Mouse (Mus musculus) megakaryocyte, embryonic 14.5 days (primary cell): ENCODE results near the gene Map3k20. TPM values are rescaled to one million over a fixed set of nuclear protein-coding genes. Genes with fewer than 3 reads are reported as not detected.

Experiments
- H3K27me3 ChIP-seq: replicated peaks from 2 replicates; pipeline ENCODE3; 2012; ENCODE audit warnings: inconsistent platforms
- H3K36me3 ChIP-seq: replicated peaks from 2 replicates; pipeline ENCODE3; 2012; ENCODE audit warnings: low read length, inconsistent platforms, mixed read lengths
- H3K4me1 ChIP-seq: 2 replicates; pipeline ENCODE4 v1.6.1; 2012; ENCODE audit warnings: inconsistent platforms
- H3K4me3 ChIP-seq: replicated peaks from 2 replicates; pipeline ENCODE3; 2012; ENCODE audit warnings: moderate library complexity, mild to moderate bottlenecking, inconsistent platforms
- H3K9me3 ChIP-seq: 2 replicates; pipeline ENCODE4 v1.6.1; 2012; ENCODE audit warnings: inconsistent platforms
- FLI1 ChIP-seq: IDR thresholded peaks from 2 replicates; pipeline ENCODE4 v1.6.1; 2012; ENCODE audit warnings: low read length, inconsistent platforms, mixed read lengths
- GATA1 ChIP-seq: IDR thresholded peaks from 3 replicates; pipeline ENCODE4 v1.6.1; 2012; ENCODE audit warnings: mixed read lengths, low read length, inconsistent platforms, borderline replicate concordance
- polyA plus RNA-seq: library from polyadenylated mRNA; stranded (reverse); fragments of >175 nt; gene quantifications from 2 replicates; pipeline ENCODE4 v1.2.3, GENCODE M21; 2012; ENCODE audit warnings: low replicate concordance; ENCODE audit not compliant: insufficient read depth

Map3k20 gene
- polyA plus RNA-seq, 1 experiment: 2.8 TPM

DNA sequence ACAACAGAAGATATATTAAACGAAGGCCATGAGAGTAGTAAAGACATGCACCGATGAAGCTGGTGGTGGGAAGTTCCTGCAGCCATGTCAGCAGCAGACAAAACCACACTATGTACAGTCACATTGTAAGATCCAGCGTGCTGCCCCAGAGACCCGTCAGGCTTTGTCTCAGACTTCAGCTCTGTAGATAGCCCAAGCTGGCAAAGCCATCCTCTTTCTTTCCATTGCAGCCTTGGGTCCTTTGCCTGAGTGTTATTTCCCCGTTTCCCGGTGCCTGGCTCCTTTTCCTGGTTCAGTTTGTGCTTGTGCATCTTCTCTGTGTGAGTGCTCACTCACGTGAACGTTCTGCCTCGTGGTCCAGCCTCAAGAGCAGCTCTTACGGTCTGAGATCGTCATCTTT, 39.1 kb upstream of the Map3k20 start:
- peaks cover 20% of the 10 kb centered on the region for H3K27me3 ChIP-seq
- H3K36me3 ChIP-seq: no peaks in the 10 kb centered on the region
- H3K9me3 ChIP-seq: peaks cover 8% of the 10 kb centered on the region; the same call in 1 of the 2 replicates
- TF ChIP-seq FLI1 (no peak), GATA1 (no peak)
- H3K4me1 ChIP-seq: no peaks in the 10 kb centered on the region
- H3K4me3 ChIP-seq: no peak overlapping the region

DNA sequence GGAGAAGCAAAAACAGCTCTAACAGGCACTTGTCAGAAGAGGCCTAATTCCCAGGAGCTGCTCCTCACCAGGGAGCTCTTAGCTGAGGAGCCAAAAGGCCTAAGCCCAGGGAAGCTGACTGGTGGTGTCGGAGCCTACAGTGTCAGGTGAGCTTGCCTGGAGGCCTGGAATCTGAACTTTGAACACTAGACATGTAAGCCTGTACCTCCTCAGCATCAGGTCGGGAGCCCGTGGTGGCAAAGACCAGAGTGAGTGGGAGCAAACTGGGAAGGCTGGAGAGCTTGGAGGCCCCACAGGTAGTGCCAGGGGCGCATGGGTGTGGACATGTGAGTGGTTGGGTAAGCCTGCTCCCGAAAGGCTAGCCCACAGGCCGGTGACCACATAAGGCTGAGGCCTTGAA, 37.6 kb upstream of the Map3k20 start:
- Histone ChIP-seq H3K27me3 (peaks cover 17% of the 10 kb centered on the region), H3K4me3 (no peak overlapping the region), H3K9me3 (peaks cover 8% of the 10 kb centered on the region; the same call in 1 of the 2 replicates), H3K4me1 (no peaks in the 10 kb centered on the region), H3K36me3 (no peaks in the 10 kb centered on the region)
- TF ChIP-seq GATA1: no peak
- no peak for TF ChIP-seq FLI1

DNA sequence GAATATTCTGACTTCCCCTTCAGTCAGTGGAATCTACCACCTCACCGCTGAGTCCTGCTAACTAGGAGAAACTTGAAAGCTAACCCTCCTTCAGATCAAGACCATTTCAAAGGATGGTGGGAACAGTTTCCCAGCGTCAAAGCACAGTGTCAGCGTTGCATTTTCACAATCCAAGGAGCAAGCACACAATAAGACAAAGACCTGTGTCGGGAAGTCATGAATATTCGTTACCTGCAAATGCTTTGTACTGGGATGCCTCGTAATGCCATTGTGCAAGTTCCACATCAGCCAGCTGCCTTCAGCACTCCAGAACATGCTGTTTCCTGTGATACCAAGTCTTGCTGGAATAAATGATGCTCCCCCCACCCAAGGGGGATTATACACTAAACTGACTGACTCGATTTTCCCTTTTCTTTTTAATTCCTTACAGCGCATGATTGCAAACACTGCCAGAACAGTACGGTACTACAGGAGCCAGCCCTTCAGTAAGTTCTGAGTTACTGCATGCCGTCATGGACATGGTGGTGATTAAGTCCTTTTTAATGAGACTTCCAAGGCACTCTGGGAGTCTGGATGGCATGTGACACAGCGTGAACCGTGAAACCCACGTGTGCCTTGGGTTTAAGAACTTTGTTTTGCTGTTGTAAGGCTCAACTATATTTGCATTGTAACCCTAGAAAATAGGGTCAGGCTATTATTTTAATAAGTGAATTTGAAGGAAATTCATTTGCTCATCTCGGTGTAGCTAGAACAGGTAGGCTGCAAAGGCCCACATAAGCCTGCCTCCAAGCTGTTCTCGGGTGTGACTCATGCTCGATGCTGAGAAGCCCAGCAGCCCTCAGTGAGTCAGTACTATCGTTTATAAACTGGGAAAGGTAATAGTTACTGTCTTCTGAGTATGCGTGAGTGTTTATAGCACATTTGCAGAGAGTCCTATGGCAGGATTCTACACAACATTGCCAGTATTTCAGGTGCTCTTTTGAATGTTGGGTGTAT, 32.6 kb upstream of the Map3k20 start:
- no peaks in the 10 kb centered on the region for H3K36me3 ChIP-seq
- H3K4me1 ChIP-seq: no peaks in the 10 kb centered on the region
- no peak overlapping the region for H3K4me3 ChIP-seq
- TF ChIP-seq FLI1: no peak
- no peak for TF ChIP-seq GATA1
- peaks cover 11% of the 10 kb centered on the region for H3K27me3 ChIP-seq
- peaks cover 7% of the 10 kb centered on the region; the same call in 1 of the 2 replicates for H3K9me3 ChIP-seq

DNA sequence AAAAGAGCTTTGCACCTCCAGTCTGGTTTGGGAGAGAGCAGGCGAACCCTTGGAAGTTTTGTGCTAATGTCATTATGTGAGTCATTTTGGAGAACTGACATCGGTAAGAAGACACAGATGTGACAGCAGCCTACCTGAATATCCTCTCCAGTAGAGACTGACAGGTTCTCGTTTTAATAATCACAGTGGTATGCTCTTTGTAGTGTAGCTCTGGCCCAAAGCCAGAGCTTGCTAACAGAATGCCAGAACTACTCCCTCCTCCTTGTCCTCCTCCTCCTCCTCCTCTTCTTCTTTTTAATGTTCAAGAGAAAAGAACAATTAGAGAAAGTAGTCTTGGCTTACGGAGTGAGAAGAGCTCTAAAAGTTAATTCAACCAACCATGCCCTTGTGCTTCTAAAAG, 31.6 kb upstream of the Map3k20 start:
- H3K4me3 ChIP-seq: no peak overlapping the region
- H3K36me3 ChIP-seq: no peaks in the 10 kb centered on the region
- no peak for TF ChIP-seq FLI1
- TF ChIP-seq GATA1: no peak
- H3K27me3 ChIP-seq: peaks cover 11% of the 10 kb centered on the region
- H3K4me1 ChIP-seq: no peaks in the 10 kb centered on the region
- 0 out of 2 replicates have a peak, but pooled peaks cover 3% of the 10 kb centered on the region for H3K9me3 ChIP-seq

DNA sequence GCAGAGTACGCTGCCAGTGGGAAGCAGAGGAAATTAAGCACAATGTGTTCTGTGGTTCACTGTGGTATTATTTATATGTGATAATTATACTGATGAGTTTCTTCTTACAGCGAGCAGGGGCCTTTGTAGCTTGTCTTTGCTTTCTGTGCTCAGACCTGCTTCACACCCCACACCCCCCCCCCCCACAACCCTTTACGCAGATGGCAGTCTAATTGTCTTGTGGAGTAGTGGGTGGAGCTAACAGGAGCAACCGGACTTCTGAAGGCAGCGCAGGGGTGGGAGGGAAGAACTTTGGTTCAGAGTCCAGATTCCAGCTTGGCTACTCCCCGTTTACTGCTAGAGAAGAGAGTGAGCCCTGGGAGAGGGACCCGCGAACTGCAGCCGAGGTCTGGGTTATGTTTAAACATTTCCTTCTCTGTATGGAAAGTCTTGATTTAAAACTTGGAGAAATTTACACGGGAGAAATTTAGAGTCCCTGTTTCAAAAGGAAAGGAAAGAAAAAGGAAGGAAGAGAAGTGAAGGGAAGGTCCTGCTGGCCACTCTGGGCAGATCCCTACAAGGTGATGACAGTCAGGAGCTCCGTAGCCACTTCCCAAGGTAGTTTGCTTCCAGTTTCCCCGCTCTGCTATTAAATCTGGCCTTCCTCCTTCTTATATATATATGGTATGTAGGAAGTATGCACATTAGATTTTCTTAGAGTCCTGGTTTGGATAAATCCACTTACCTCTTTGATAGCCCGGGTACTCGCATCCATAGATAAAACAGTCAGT, 30.4 kb upstream of the Map3k20 start:
- H3K36me3 ChIP-seq: no peaks in the 10 kb centered on the region
- H3K9me3 ChIP-seq: no peaks in the 10 kb centered on the region
- H3K4me3 ChIP-seq: no peak overlapping the region
- H3K4me1 ChIP-seq: no peaks in the 10 kb centered on the region
- H3K27me3 ChIP-seq: peaks cover 9% of the 10 kb centered on the region
- TF ChIP-seq FLI1: no peak
- no peak for TF ChIP-seq GATA1

DNA sequence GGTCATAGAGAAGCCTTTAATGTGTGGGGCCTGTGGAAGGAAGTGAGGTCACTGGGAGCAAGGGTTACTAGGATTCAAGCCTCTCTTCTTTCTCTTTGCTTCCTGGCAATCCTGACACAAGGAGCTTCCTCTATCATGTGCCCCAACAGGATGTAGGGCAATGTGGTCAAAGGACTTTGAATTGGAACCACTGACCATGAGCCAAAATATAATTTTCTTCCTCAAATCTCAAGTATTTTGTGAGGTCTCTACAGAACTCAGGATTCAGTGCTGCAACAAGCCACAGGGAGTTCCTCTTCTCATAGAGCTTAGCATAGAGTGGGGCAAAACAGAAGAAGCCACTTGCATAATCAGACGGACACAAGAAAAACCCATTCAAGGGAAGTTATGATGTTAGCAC, 24.7 kb upstream of the Map3k20 start:
- H3K9me3 ChIP-seq: peaks cover under 1% of the 10 kb centered on the region; the same call in 1 of the 2 replicates
- H3K36me3 ChIP-seq: no peaks in the 10 kb centered on the region
- H3K27me3 ChIP-seq: peaks cover 22% of the 10 kb centered on the region
- no peak for TF ChIP-seq FLI1
- TF ChIP-seq GATA1: no peak
- H3K4me3 ChIP-seq: no peak overlapping the region
- H3K4me1 ChIP-seq: peaks cover 8% of the 10 kb centered on the region

DNA sequence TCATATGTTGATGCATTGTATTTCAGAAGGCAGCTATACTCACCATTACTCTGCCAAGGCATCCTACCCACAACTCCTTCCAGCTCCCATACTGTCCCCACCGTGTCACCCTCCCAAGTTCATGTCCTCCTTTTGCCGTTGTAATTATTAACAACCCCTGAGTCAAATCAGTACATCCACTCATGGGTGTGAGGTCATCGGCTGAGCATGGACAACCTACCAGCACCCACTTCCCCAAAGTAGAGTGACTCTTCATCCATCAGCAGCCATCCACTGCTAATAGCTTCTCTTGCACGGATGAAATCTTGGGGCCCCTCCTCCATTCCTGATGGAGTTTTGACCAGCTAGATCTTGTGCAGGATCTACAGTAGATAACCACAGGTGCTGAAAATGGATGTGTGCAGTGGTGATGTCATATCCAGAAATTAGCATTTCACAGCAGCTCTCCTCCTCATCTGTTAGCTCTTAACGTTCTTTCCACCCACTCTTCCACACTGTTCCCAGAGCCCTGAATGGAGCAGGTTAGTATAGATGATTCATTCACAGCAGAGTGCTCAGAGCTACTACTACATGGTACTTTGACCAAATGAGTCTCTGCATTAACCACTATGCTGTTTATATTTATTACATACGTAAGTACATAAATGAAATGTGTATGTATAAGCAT, 22.5 kb upstream of the Map3k20 start:
- H3K27me3 ChIP-seq: peaks cover 20% of the 10 kb centered on the region
- H3K4me3 ChIP-seq: no peak overlapping the region
- no peak for TF ChIP-seq GATA1
- no peak for TF ChIP-seq FLI1
- H3K4me1 ChIP-seq: peaks cover 8% of the 10 kb centered on the region
- H3K9me3 ChIP-seq: peaks cover 10% of the 10 kb centered on the region
- H3K36me3 ChIP-seq: no peaks in the 10 kb centered on the region

DNA sequence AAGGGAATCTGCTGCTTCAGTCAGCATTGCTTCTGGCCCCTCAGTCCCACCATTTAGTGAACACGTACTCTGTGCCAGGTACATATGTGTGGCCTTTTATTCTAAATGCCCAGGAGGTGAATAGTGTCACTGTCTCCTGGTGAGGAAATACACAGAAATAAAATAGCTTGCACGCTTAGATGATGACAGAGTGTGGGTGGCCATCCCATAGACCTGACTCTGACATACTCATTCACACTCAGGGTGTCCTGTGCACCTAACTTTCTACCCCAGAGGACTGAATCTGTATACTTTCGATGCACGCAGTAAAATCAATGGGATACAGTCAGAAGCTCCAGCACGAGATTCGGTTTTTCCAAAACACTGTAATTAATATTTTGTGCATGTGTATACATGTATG, 18.0 kb upstream of the Map3k20 start:
- TF ChIP-seq FLI1: no peak
- TF ChIP-seq GATA1: no peak
- Histone ChIP-seq H3K27me3 (peaks cover 10% of the 10 kb centered on the region), H3K4me3 (no peak overlapping the region), H3K4me1 (peaks cover 8% of the 10 kb centered on the region), H3K9me3 (peaks cover 10% of the 10 kb centered on the region), H3K36me3 (no peaks in the 10 kb centered on the region)

DNA sequence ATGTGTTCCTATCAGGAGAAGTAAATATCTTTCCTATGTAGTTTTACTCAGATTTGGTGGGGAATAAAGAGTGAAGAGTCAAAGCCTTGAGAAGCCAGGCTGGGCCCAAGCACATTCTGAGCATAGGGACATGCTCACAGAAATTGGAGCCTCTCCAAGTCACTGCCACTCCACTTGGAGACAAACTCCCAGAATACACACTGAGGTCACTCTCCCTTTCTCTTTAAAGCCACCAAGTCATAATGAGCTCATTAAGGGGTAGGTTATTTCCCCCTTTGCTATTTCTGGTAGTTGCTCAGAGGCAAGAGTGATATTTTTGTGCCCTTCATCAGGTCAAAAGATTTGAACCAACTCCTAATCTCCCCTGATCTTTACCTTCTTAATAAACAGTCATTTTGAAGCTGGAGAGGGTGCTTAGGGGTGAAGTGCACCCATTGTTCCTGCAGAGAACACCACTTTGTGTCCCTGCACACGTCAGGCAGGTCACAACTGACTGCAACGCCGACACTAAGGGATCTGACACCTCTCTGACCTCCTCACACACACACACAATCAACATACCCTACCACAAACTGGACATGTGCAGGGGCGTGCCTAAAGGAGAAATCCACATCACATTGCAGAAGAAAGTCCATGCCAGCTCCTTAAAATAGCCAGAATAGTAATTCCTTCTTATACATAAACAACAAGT, 15.6 kb upstream of the Map3k20 start:
- peaks cover 8% of the 10 kb centered on the region for H3K4me1 ChIP-seq
- H3K36me3 ChIP-seq: no peaks in the 10 kb centered on the region
- H3K9me3 ChIP-seq: peaks cover 10% of the 10 kb centered on the region
- H3K4me3 ChIP-seq: no peak overlapping the region
- TF ChIP-seq GATA1 (no peak), FLI1 (no peak)
- H3K27me3 ChIP-seq: peaks cover 3% of the 10 kb centered on the region
